Mouse (Mus musculus) B cell, adult (primary cell): ENCODE measurements around the gene Rex2. TPM values are rescaled to one million over a fixed set of nuclear protein-coding genes. Genes with fewer than 3 reads are reported as not detected.

Source experiments
- total RNA-seq: library from RNA; stranded (reverse); gene quantifications from 4 replicates; pipeline ENCODE4 v1.2.4, GENCODE M21; 2023; ENCODE audit not compliant: inconsistent age

Gene Rex2
- 1.7 to 2.6 TPM (median 2.2 TPM) in 4 replicates for total RNA-seq

DNA sequence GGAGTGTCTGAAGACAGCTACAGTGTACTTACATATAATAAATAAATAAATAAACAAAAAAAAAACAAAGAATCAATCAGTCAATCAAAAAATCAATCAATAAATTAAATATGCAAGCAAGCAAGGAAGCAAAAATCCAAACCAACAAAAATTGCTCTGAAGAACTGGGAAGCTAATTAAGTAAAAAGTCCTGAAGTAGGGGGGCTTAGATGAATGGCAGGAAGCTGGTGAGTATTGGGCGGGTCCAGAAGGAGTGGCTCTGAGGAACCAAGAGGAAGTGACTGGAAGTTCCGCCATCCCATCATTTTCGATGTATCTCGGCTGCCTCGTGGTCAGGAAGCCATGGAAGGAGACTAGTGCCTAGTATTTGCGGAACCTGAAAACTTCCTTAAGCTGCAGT is at the start of gene Rex2:
Gene Rex2, plus strand, starts transcription at position 301 of the 400 bp plus-strand sequence.

Other genes with a start within 250 kb of the Rex2 start
- 0.75 TPM in 1 of 4 replicates, not detected in the others for gene Gm21411, start 112.3 kb upstream of the Rex2 start, total RNA-seq
- gene Zfp989, start 49.9 kb upstream of the Rex2 start, total RNA-seq, result 0.32 TPM in 1 of 4 replicates, not detected in the others
- gene Zfp991, start 110.2 kb downstream of the Rex2 start, total RNA-seq, result 4.9 to 11.5 TPM (median 7.9 TPM) in 4 replicates